Mouse (Mus musculus): ENCODE data around the gene Sit1. TPM values are rescaled to one million over a fixed set of nuclear protein-coding genes. Genes with fewer than 3 reads are reported as not detected.
"Not testable (repeated sequence)": the region's sequence is repeated elsewhere in the genome, so short reads cannot be mapped to it uniquely, and the experiment has no call there.

Sit1 gene
- polyA plus RNA-seq, 1 experiment from 2014 or later: not detected

- ATAC-seq (replicated peaks; ENCODE audit: insufficient number of reproducible peaks, low FRiP score, low TSS enrichment); H3K9ac ChIP-seq (ENCODE audit: low read depth, low read length); H3K27ac ChIP-seq (ENCODE audit: low read depth, low read length); H3K9me3 ChIP-seq (replicated peaks; ENCODE audit: control insufficient read depth, low read length); H3K36me3 ChIP-seq (ENCODE audit: control insufficient read depth, insufficient read depth, low read length); H3K4me1 ChIP-seq (ENCODE audit: control insufficient read depth, insufficient read depth, low read length); H3K4me3 ChIP-seq (ENCODE audit: low read depth, low read length); H3K4me2 ChIP-seq; H3K27me3 ChIP-seq (ENCODE audit: control insufficient read depth, insufficient read depth, low read length): not testable (repeated sequence)
- WGBS (ENCODE audit: insufficient replicate concordance): 77% methylated on average over 5 of the region's 5 CpGs
Measured at GRCm38 (mm10) chr4:43485666-43486065, 2.1 kb upstream of the Sit1 start.

- no peak overlapping the region for H3K4me3 ChIP-seq (ENCODE audit: low read depth, low read length)
- H3K9ac ChIP-seq (ENCODE audit: low read depth, low read length): no peak overlapping the region
- no peak overlapping the region for H3K27ac ChIP-seq (ENCODE audit: low read depth, low read length)
- no peak for ATAC-seq (replicated peaks; ENCODE audit: insufficient number of reproducible peaks, low FRiP score, low TSS enrichment)
- H3K36me3 ChIP-seq (ENCODE audit: control insufficient read depth, insufficient read depth, low read length): no peaks in the 10 kb centered on the region
- no peak overlapping the region for H3K4me2 ChIP-seq
- 63% methylated on average over 10 of the region's 10 CpGs for WGBS (ENCODE audit: insufficient replicate concordance)
- H3K9me3 ChIP-seq (replicated peaks; ENCODE audit: control insufficient read depth, low read length): no peaks in the 10 kb centered on the region
- H3K4me1 ChIP-seq (ENCODE audit: control insufficient read depth, insufficient read depth, low read length): peaks cover 3% of the 10 kb centered on the region; the same call in 1 of the 2 replicates
- no peaks in the 10 kb centered on the region for H3K27me3 ChIP-seq (ENCODE audit: control insufficient read depth, insufficient read depth, low read length)
Measured at GRCm38 (mm10) chr4:43482591-43482990, 943 bp downstream of the Sit1 start.

- 66% methylated on average over 7 of the region's 7 CpGs for WGBS (ENCODE audit: insufficient replicate concordance)
Measured at GRCm38 (mm10) chr4:43481894-43482456, 1.6 kb downstream of the Sit1 start.

GRCm38 (mm10) chr4:43480985-43481384 is 2.5 kb downstream of the Sit1 start:
- Histone ChIP-seq H3K4me2 (no peak overlapping the region), H3K36me3 (ENCODE audit: control insufficient read depth, insufficient read depth, low read length) (no peaks in the 10 kb centered on the region), H3K27me3 (ENCODE audit: control insufficient read depth, insufficient read depth, low read length) (no peaks in the 10 kb centered on the region), H3K9me3 (replicated peaks; ENCODE audit: control insufficient read depth, low read length) (no peaks in the 10 kb centered on the region), H3K4me3 (ENCODE audit: low read depth, low read length) (no peak overlapping the region), H3K4me1 (ENCODE audit: control insufficient read depth, insufficient read depth, low read length) (peaks cover 3% of the 10 kb centered on the region; the same call in 1 of the 2 replicates), H3K9ac (ENCODE audit: low read depth, low read length) (no peak overlapping the region), H3K27ac (ENCODE audit: low read depth, low read length) (no peak overlapping the region)
- no peak for ATAC-seq (replicated peaks; ENCODE audit: insufficient number of reproducible peaks, low FRiP score, low TSS enrichment)
- 79% methylated on average over 5 of the region's 5 CpGs for WGBS (ENCODE audit: insufficient replicate concordance)

More at GRCm38 (mm10) chr4:43481894-43482456, 1.6 kb downstream of the Sit1 start:
- H3K27me3 ChIP-seq (ENCODE audit: control insufficient read depth, insufficient read depth, low read length): no peaks in the 10 kb centered on the region
- H3K36me3 ChIP-seq (ENCODE audit: control insufficient read depth, insufficient read depth, low read length): no peaks in the 10 kb centered on the region
- H3K4me2 ChIP-seq: no peak overlapping the region
- H3K27ac ChIP-seq (ENCODE audit: low read depth, low read length): no peak overlapping the region
- H3K4me1 ChIP-seq (ENCODE audit: control insufficient read depth, insufficient read depth, low read length): peaks cover 3% of the 10 kb centered on the region; the same call in 1 of the 2 replicates
- no peaks in the 10 kb centered on the region for H3K9me3 ChIP-seq (replicated peaks; ENCODE audit: control insufficient read depth, low read length)
- no peak overlapping the region for H3K4me3 ChIP-seq (ENCODE audit: low read depth, low read length)
- H3K9ac ChIP-seq (ENCODE audit: low read depth, low read length): no peak overlapping the region
- ATAC-seq (replicated peaks; ENCODE audit: insufficient number of reproducible peaks, low FRiP score, low TSS enrichment): no peak

GRCm38 (mm10) chr4:43478906-43479832 is 4.4 kb downstream of the Sit1 start:
- H3K27me3 ChIP-seq (ENCODE audit: control insufficient read depth, insufficient read depth, low read length): no peaks in the 10 kb centered on the region
- H3K9ac ChIP-seq (ENCODE audit: low read depth, low read length): peak overlapping the region; percentile 54; the same call in 1 of the 2 replicates
- H3K27ac ChIP-seq (ENCODE audit: low read depth, low read length): no peak overlapping the region
- H3K36me3 ChIP-seq (ENCODE audit: control insufficient read depth, insufficient read depth, low read length): no peaks in the 10 kb centered on the region
- no peaks in the 10 kb centered on the region for H3K9me3 ChIP-seq (replicated peaks; ENCODE audit: control insufficient read depth, low read length)
- no peak overlapping the region for H3K4me3 ChIP-seq (ENCODE audit: low read depth, low read length)
- H3K4me2 ChIP-seq: peak overlapping the region; percentile 44
- ATAC-seq (replicated peaks; ENCODE audit: insufficient number of reproducible peaks, low FRiP score, low TSS enrichment): no peak
- peaks cover 3% of the 10 kb centered on the region; the same call in 1 of the 2 replicates for H3K4me1 ChIP-seq (ENCODE audit: control insufficient read depth, insufficient read depth, low read length)
- 39% methylated on average over 24 of the region's 24 CpGs for WGBS (ENCODE audit: insufficient replicate concordance)

- H3K36me3 ChIP-seq (ENCODE audit: control insufficient read depth, insufficient read depth, low read length): no peaks in the 10 kb centered on the region
- H3K9me3 ChIP-seq (replicated peaks; ENCODE audit: control insufficient read depth, low read length): no peaks in the 10 kb centered on the region
- peak overlapping the region; percentile 44 for H3K9ac ChIP-seq (ENCODE audit: low read depth, low read length)
- H3K27ac ChIP-seq (ENCODE audit: low read depth, low read length): no peak overlapping the region
- H3K4me1 ChIP-seq (ENCODE audit: control insufficient read depth, insufficient read depth, low read length): peaks cover 3% of the 10 kb centered on the region; the same call in 1 of the 2 replicates
- no peaks in the 10 kb centered on the region for H3K27me3 ChIP-seq (ENCODE audit: control insufficient read depth, insufficient read depth, low read length)
- peak overlapping the region; percentile 37 for H3K4me3 ChIP-seq (ENCODE audit: low read depth, low read length)
- ATAC-seq (replicated peaks; ENCODE audit: insufficient number of reproducible peaks, low FRiP score, low TSS enrichment): no peak; the same call in 1 of the 2 replicates
- H3K4me2 ChIP-seq: peak overlapping the region; percentile 65
- WGBS (ENCODE audit: insufficient replicate concordance): 53% methylated on average over 8 of the region's 8 CpGs
Measured at GRCm38 (mm10) chr4:43478534-43478858, 5.0 kb downstream of the Sit1 start.

- Histone ChIP-seq H3K4me2 (peak overlapping the region; percentile 65), H3K9me3 (replicated peaks; ENCODE audit: control insufficient read depth, low read length) (no peaks in the 10 kb centered on the region), H3K4me1 (ENCODE audit: control insufficient read depth, insufficient read depth, low read length) (peaks cover 3% of the 10 kb centered on the region; the same call in 1 of the 2 replicates), H3K9ac (ENCODE audit: low read depth, low read length) (peak overlapping the region; percentile 44), H3K36me3 (ENCODE audit: control insufficient read depth, insufficient read depth, low read length) (no peaks in the 10 kb centered on the region), H3K27ac (ENCODE audit: low read depth, low read length) (no peak overlapping the region), H3K27me3 (ENCODE audit: control insufficient read depth, insufficient read depth, low read length) (no peaks in the 10 kb centered on the region), H3K4me3 (ENCODE audit: low read depth, low read length) (peak overlapping the region; percentile 37)
- peak; percentile 86 for ATAC-seq (replicated peaks; ENCODE audit: insufficient number of reproducible peaks, low FRiP score, low TSS enrichment)
- 18% methylated on average over 11 of the region's 11 CpGs for WGBS (ENCODE audit: insufficient replicate concordance)
Measured at GRCm38 (mm10) chr4:43477857-43478533, 5.5 kb downstream of the Sit1 start.

- Histone ChIP-seq H3K4me2 (no peak overlapping the region), H3K4me3 (ENCODE audit: low read depth, low read length) (no peak overlapping the region), H3K27ac (ENCODE audit: low read depth, low read length) (no peak overlapping the region), H3K27me3 (ENCODE audit: control insufficient read depth, insufficient read depth, low read length) (no peaks in the 10 kb centered on the region), H3K36me3 (ENCODE audit: control insufficient read depth, insufficient read depth, low read length) (no peaks in the 10 kb centered on the region), H3K4me1 (ENCODE audit: control insufficient read depth, insufficient read depth, low read length) (peaks cover 3% of the 10 kb centered on the region; the same call in 1 of the 2 replicates), H3K9ac (ENCODE audit: low read depth, low read length) (0 out of 2 replicates have a peak overlapping the region, but pooled peaks have one; percentile 16), H3K9me3 (replicated peaks; ENCODE audit: control insufficient read depth, low read length) (no peaks in the 10 kb centered on the region)
- 78% methylated on average over 5 of the region's 6 CpGs for WGBS (ENCODE audit: insufficient replicate concordance)
- ATAC-seq (replicated peaks; ENCODE audit: insufficient number of reproducible peaks, low FRiP score, low TSS enrichment): no peak
Measured at GRCm38 (mm10) chr4:43476604-43477003, 6.9 kb downstream of the Sit1 start.
